Mouse (Mus musculus): ENCODE data around the gene Tenm3.

GRCm38 (mm10) chr8:48183758-48184157 lies 660.0 kb downstream of the Tenm3 start:
- TF ChIP-seq CTCF (IDR thresholded peaks at IDR 0.05; ENCODE audit: borderline replicate concordance, control insufficient read depth, extremely low read depth, insufficient read depth, low read length, poor library complexity) (no peak), POLR2A (IDR thresholded peaks at IDR 0.05; ENCODE audit: control insufficient read depth, extremely low read depth, insufficient read depth, low read length, poor library complexity) (no peak)

Data from thymus, adult 2 months (tissue).